Mouse (Mus musculus) left cerebral cortex, postnatal 14 days (tissue): ENCODE data around the gene Atpaf2. TPM values are rescaled to one million over a fixed set of nuclear protein-coding genes. Genes with fewer than 3 reads are reported as not detected.

ENCODE experiments used
- DNase-seq, 2 experiments: peaks; one replicate each; pipeline ENCODE4 v3.0.0; 2021 to 2022; ENCODE audit warnings: low spot score in 2 of 2, mixed read lengths in 1 of 2
- intact Hi-C: fragments of 180-260 bp; cut with DNase I; formaldehyde crosslinking; loops from one replicate; pipeline ENCODE4 v1.15.1; 2025
- total RNA-seq, 2 experiments: library from RNA; stranded (reverse); gene quantifications; 2 replicates each; pipeline ENCODE4 v1.2.3; 2021

Atpaf2 gene
- total RNA-seq, 2 experiments from 2014 or later = 28.7 to 30.4 TPM

GRCm38 (mm10) chr11:60412921-60413320 is 5.3 kb downstream of the Atpaf2 start:
- intact Hi-C loops = loop anchor here (5.0 to 10.0 kb wide), 4 partner anchors 61 to 448 kb away; partner anchors contain the start of genes Drc3, Rasd1 and Tom1l2
- DNase-seq = no peak

- intact Hi-C loops = loop anchor here (5.0 to 10.0 kb wide), 4 partner anchors 60 to 447 kb away; partner anchors contain the start of genes Drc3, Rasd1 and Tom1l2
- peak; percentile 81 to 85 for DNase-seq
These were observed 6.1 kb downstream of the Atpaf2 start for GRCm38 (mm10) chr11:60412173-60412572.

GRCm38 (mm10) chr11:60406606-60407005 is 11.7 kb downstream of the Atpaf2 start:
- intact Hi-C loops = no loop called here
- no peak for DNase-seq

GRCm38 (mm10) chr11:60397172-60397571 is 21.1 kb downstream of the Atpaf2 start:
- peak; percentile 53 to 68 for DNase-seq

GRCm38 (mm10) chr11:60396546-60396945 is 21.7 kb downstream of the Atpaf2 start:
- intact Hi-C loops = no loop called here
- peak in 1 of 2 experiments; percentile 34 for DNase-seq

More at GRCm38 (mm10) chr11:60397172-60397571, 21.1 kb downstream of the Atpaf2 start:
- intact Hi-C loops = no loop called here

- intact Hi-C loops = no loop called here
- DNase-seq = no peak
These were observed 26.9 kb downstream of the Atpaf2 start for GRCm38 (mm10) chr11:60391346-60391745.

GRCm38 (mm10) chr11:60387944-60388343 is 30.3 kb downstream of the Atpaf2 start:
- intact Hi-C loops = no loop called here
- no peak for DNase-seq

GRCm38 (mm10) chr11:60385946-60386345 is 32.3 kb downstream of the Atpaf2 start:
- no peak for DNase-seq
- intact Hi-C loops = loop anchor here (2.0 kb wide), 1 partner anchor 33 kb away; the partner anchor contains the start of genes Drc3 and Tom1l2

GRCm38 (mm10) chr11:60384762-60385421 is 33.4 kb downstream of the Atpaf2 start:
- intact Hi-C loops = loop anchor here (2.0 kb wide), 1 partner anchor 32 kb away; the partner anchor contains the start of genes Drc3 and Tom1l2
- DNase-seq = peak; percentile 76 to 85

GRCm38 (mm10) chr11:60383518-60383917 is 34.7 kb downstream of the Atpaf2 start:
- intact Hi-C loops = no loop called here
- DNase-seq = no peak

- DNase-seq = no peak
- intact Hi-C loops = no loop called here
These were observed 43.8 kb downstream of the Atpaf2 start for GRCm38 (mm10) chr11:60374481-60374880.

- no peak for DNase-seq
- intact Hi-C loops = no loop called here
These were observed 47.8 kb downstream of the Atpaf2 start for GRCm38 (mm10) chr11:60370431-60370830.

GRCm38 (mm10) chr11:60369448-60369847 is 48.8 kb downstream of the Atpaf2 start:
- DNase-seq = no peak
- intact Hi-C loops = no loop called here

GRCm38 (mm10) chr11:60368909-60369308 is 49.3 kb downstream of the Atpaf2 start:
- intact Hi-C loops = no loop called here
- DNase-seq = no peak

GRCm38 (mm10) chr11:60367256-60367655 is 51.0 kb downstream of the Atpaf2 start:
- DNase-seq = no peak

GRCm38 (mm10) chr11:60366239-60367019 is 51.8 kb downstream of the Atpaf2 start:
- DNase-seq = no peak
- intact Hi-C loops = no loop called here

More at GRCm38 (mm10) chr11:60367256-60367655, 51.0 kb downstream of the Atpaf2 start:
- intact Hi-C loops = no loop called here

GRCm38 (mm10) chr11:60360631-60361201 is 57.5 kb downstream of the Atpaf2 start:
- intact Hi-C loops = no loop called here
- no peak for DNase-seq

GRCm38 (mm10) chr11:60359936-60360335 is 58.3 kb downstream of the Atpaf2 start:
- intact Hi-C loops = no loop called here

GRCm38 (mm10) chr11:60359138-60359537 is 59.1 kb downstream of the Atpaf2 start:
- DNase-seq = no peak
- intact Hi-C loops = no loop called here

More at GRCm38 (mm10) chr11:60359936-60360335, 58.3 kb downstream of the Atpaf2 start:
- no peak for DNase-seq

GRCm38 (mm10) chr11:60358548-60358947 is 59.7 kb downstream of the Atpaf2 start:
- intact Hi-C loops = no loop called here
- DNase-seq = no peak
